Mouse (Mus musculus): ENCODE results near the gene Lrp1. TPM values are rescaled to one million over a fixed set of nuclear protein-coding genes. Genes with fewer than 3 reads are reported as not detected.

The Lrp1 gene
- total and polyA plus RNA-seq, 3 experiments = 3.1 to 51.2 (median 11.8) TPM

- Histone ChIP-seq H3K9me3 (replicated peaks; ENCODE audit: low read length) (peaks cover 10% of the 10 kb centered on the region), H3K9ac (ENCODE audit: insufficient read depth, low read depth) (peak overlapping the region; percentile 58; the same call in 1 of the 2 replicates), H3K4me1 (ENCODE audit: control insufficient read depth in 1 of 2, insufficient read depth in 2 of 2) (peaks cover 0 to 32% of the 10 kb centered on the region in 2 experiments; a peak in 2 of 4 replicates), H3K27ac (ENCODE audit: insufficient read depth, low read depth) (peak overlapping the region; percentile 39; the same call in 1 of the 2 replicates), H3K79me2 (replicated peaks; ENCODE audit: control insufficient read depth, extremely low read depth, insufficient read depth, poor library complexity, severe bottlenecking) (no peaks in the 10 kb centered on the region), H3K4me3 (replicated peaks in 1 of 3; ENCODE audit: low read depth in 2 of 3, low read length in 2 of 3, poor library complexity in 1 of 3) (peak overlapping the region; percentile 65 to 75 (median 69)), H3K36me3 (replicated peaks in 1 of 2; ENCODE audit: control insufficient read depth in 1 of 2, insufficient read depth in 1 of 2, low read length in 1 of 2) (no peaks in the 10 kb centered on the region), H3K4me2 (ENCODE audit: insufficient read depth, low read depth, poor library complexity, severe bottlenecking) (peak overlapping the region; percentile 60), H3K27me3 (replicated peaks) (peaks cover 22% of the 10 kb centered on the region)
- dilution Hi-C loops (cut with MboI; ENCODE audit: extremely low pct_ligation_motif_present, extremely low pct_unique_long_range_greater_than_20kb, low sequenced_read_pairs) (no loop called here), in situ Hi-C loops (cut with MboI; ENCODE audit: low pct_ligation_motif_present, low pct_unique_long_range_greater_than_20kb, low sequenced_read_pairs) (no loop called here)
- TF ChIP-seq USF2 (conservative IDR thresholded peaks at IDR 0.05; ENCODE audit: low read depth, low read length) (no peak), NRF1 (IDR thresholded peaks at IDR 0.05; ENCODE audit: low read depth, low read length) (no peak), SMC3 (IDR thresholded peaks at IDR 0.05; ENCODE audit: low read depth, low read length) (peak; percentile 92), ETS1 (conservative IDR thresholded peaks at IDR 0.05; ENCODE audit: low read depth, low read length) (no peak; the same call in 1 of the 2 replicates), SIN3A (IDR thresholded peaks at IDR 0.05; ENCODE audit: low read length) (no peak; the same call in 1 of the 2 replicates), USF1 (IDR thresholded peaks at IDR 0.05; ENCODE audit: low read depth, low read length) (no peak), UBTF (IDR thresholded peaks at IDR 0.05; ENCODE audit: low read depth, low read length) (0 out of 2 replicates have a peak, but pooled peaks have one; percentile 38), PAX5 (IDR thresholded peaks at IDR 0.05; ENCODE audit: low read length) (no peak), ELF1 (IDR thresholded peaks at IDR 0.05; ENCODE audit: low read depth, low read length) (peak; percentile 34; the same call in 1 of the 2 replicates), KAT2A (IDR thresholded peaks at IDR 0.05; ENCODE audit: insufficient replicate concordance, low read length) (no peak), HCFC1 (IDR thresholded peaks at IDR 0.05; ENCODE audit: low read depth, low read length) (no peak), RAD21 (IDR thresholded peaks at IDR 0.05; ENCODE audit: low read depth, low read length) (peak; percentile 74), CTCF (conservative IDR thresholded peaks at IDR 0.05 in 1 of 2, IDR thresholded peaks at IDR 0.05 in 1 of 2; ENCODE audit: low read depth in 2 of 2, low read length in 2 of 2) (peak in 1 of 2 experiments; percentile 83; a peak in 2 of 4 replicates), MYC (IDR thresholded peaks at IDR 0.05; ENCODE audit: low read depth, low read length) (0 out of 2 replicates have a peak, but pooled peaks have one; percentile 26), ZC3H11A (IDR thresholded peaks at IDR 0.05; ENCODE audit: low read depth, low read length) (peak; percentile 54), EP300 (IDR thresholded peaks at IDR 0.05; ENCODE audit: low read length) (no peak), MEF2A (IDR thresholded peaks at IDR 0.05; ENCODE audit: borderline replicate concordance, low read depth, low read length) (peak; percentile 49; the same call in 1 of the 2 replicates), E2F4 (IDR thresholded peaks at IDR 0.05; ENCODE audit: insufficient replicate concordance, low read depth, low read length) (no peak), GABPA (IDR thresholded peaks at IDR 0.05; ENCODE audit: insufficient replicate concordance, low read depth, low read length) (no peak), BHLHE40 (IDR thresholded peaks at IDR 0.05; ENCODE audit: low read depth, low read length) (peak; percentile 66; the same call in 1 of the 2 replicates), IRF4 (IDR thresholded peaks at IDR 0.05; ENCODE audit: low read depth, low read length) (peak; percentile 70), MAZ (IDR thresholded peaks at IDR 0.05; ENCODE audit: low read depth, low read length) (no peak), ZNF384 (IDR thresholded peaks at IDR 0.05; ENCODE audit: low read depth, low read length) (0 out of 2 replicates have a peak, but pooled peaks have one; percentile 4), MXI1 (IDR thresholded peaks at IDR 0.05; ENCODE audit: low read depth, low read length) (peak; percentile 55; the same call in 1 of the 2 replicates), RCOR1 (conservative IDR thresholded peaks at IDR 0.05; ENCODE audit: low read depth, low read length) (no peak)
- DNase-seq (ENCODE audit: extremely low read depth) = peak; percentile 31
These were observed 1.1 kb upstream of the Lrp1 start for GRCm38 (mm10) chr10:127622057-127622392.
